Mouse (Mus musculus): ENCODE results near the gene Dpp6. TPM values are rescaled to one million over a fixed set of nuclear protein-coding genes. Genes with fewer than 3 reads are reported as not detected.

Dpp6 gene
- polyA plus RNA-seq, 1 experiment from 2014 or later, result 51.6 TPM

- no peak overlapping the region for H3K4me2 ChIP-seq
- no peaks in the 10 kb centered on the region for H3K9me3 ChIP-seq
- no peaks in the 10 kb centered on the region for H3K27me3 ChIP-seq
- WGBS, result 25% methylated on average over 1 of the region's 1 CpGs
- H3K4me1 ChIP-seq (replicated peaks), result peaks cover 8% of the 10 kb centered on the region; the same call in 1 of the 2 replicates
- H3K9ac ChIP-seq, result no peak overlapping the region
- ATAC-seq (ENCODE audit: low read depth), result peak; percentile 88
- no peak overlapping the region for H3K4me3 ChIP-seq
- H3K36me3 ChIP-seq, result no peaks in the 10 kb centered on the region
- H3K27ac ChIP-seq (replicated peaks), result no peak overlapping the region
Measured at GRCm38 (mm10) chr5:26979348-26979747, 162.3 kb downstream of the Dpp6 start.

GRCm38 (mm10) chr5:26979755-26980154 lies 162.8 kb downstream of the Dpp6 start:
- Histone ChIP-seq H3K4me1 (replicated peaks) (peaks cover 10% of the 10 kb centered on the region; the same call in 1 of the 2 replicates), H3K27ac (replicated peaks) (no peak overlapping the region), H3K9ac (no peak overlapping the region), H3K36me3 (no peaks in the 10 kb centered on the region), H3K4me3 (no peak overlapping the region), H3K4me2 (no peak overlapping the region), H3K9me3 (no peaks in the 10 kb centered on the region), H3K27me3 (no peaks in the 10 kb centered on the region)
- ATAC-seq (ENCODE audit: low read depth), result peak; percentile 69
- 72% methylated on average over 3 of the region's 3 CpGs for WGBS

GRCm38 (mm10) chr5:26985114-26985513 lies 168.1 kb downstream of the Dpp6 start:
- no peaks in the 10 kb centered on the region for H3K27me3 ChIP-seq
- H3K4me2 ChIP-seq, result no peak overlapping the region
- no peak overlapping the region for H3K9ac ChIP-seq
- 35% methylated on average over 1 of the region's 1 CpGs for WGBS
- 0 out of 2 replicates have a peak, but pooled peaks cover 7% of the 10 kb centered on the region for H3K4me1 ChIP-seq (replicated peaks)
- no peak overlapping the region for H3K4me3 ChIP-seq
- ATAC-seq (ENCODE audit: low read depth), result no peak
- H3K9me3 ChIP-seq, result no peaks in the 10 kb centered on the region
- H3K36me3 ChIP-seq, result no peaks in the 10 kb centered on the region
- H3K27ac ChIP-seq (replicated peaks), result no peak overlapping the region

- no peak overlapping the region for H3K27ac ChIP-seq (replicated peaks)
- peak; percentile 73 for ATAC-seq (ENCODE audit: low read depth)
- peaks cover 14% of the 10 kb centered on the region for H3K4me1 ChIP-seq (replicated peaks)
- WGBS, result 11% methylated on average over 2 of the region's 2 CpGs
- H3K4me3 ChIP-seq, result no peak overlapping the region
- H3K4me2 ChIP-seq, result no peak overlapping the region
- no peaks in the 10 kb centered on the region for H3K36me3 ChIP-seq
- H3K9me3 ChIP-seq, result no peaks in the 10 kb centered on the region
- H3K27me3 ChIP-seq, result no peaks in the 10 kb centered on the region
- no peak overlapping the region for H3K9ac ChIP-seq
Measured at GRCm38 (mm10) chr5:26991587-26991986, 174.6 kb downstream of the Dpp6 start.

- no peak overlapping the region for H3K27ac ChIP-seq (replicated peaks)
- ATAC-seq (ENCODE audit: low read depth), result no peak
- 96% methylated on average over 7 of the region's 7 CpGs for WGBS
Measured at GRCm38 (mm10) chr5:27003537-27003936, 186.5 kb downstream of the Dpp6 start.

GRCm38 (mm10) chr5:27009157-27009556 lies 192.2 kb downstream of the Dpp6 start:
- H3K9ac ChIP-seq, result no peak overlapping the region
- ATAC-seq (ENCODE audit: low read depth), result no peak
- 0 out of 2 replicates have a peak, but pooled peaks cover 8% of the 10 kb centered on the region for H3K4me1 ChIP-seq (replicated peaks)
- no peak overlapping the region for H3K4me3 ChIP-seq
- H3K4me2 ChIP-seq, result no peak overlapping the region
- H3K27me3 ChIP-seq, result no peaks in the 10 kb centered on the region
- no peak overlapping the region for H3K27ac ChIP-seq (replicated peaks)
- no peaks in the 10 kb centered on the region for H3K36me3 ChIP-seq
- H3K9me3 ChIP-seq, result no peaks in the 10 kb centered on the region

More at GRCm38 (mm10) chr5:27003537-27003936, 186.5 kb downstream of the Dpp6 start:
- Histone ChIP-seq H3K27me3 (no peaks in the 10 kb centered on the region), H3K9ac (no peak overlapping the region), H3K9me3 (no peaks in the 10 kb centered on the region), H3K4me3 (no peak overlapping the region), H3K4me1 (replicated peaks) (no peaks in the 10 kb centered on the region), H3K4me2 (no peak overlapping the region), H3K36me3 (no peaks in the 10 kb centered on the region)

GRCm38 (mm10) chr5:27010582-27010981 lies 193.6 kb downstream of the Dpp6 start:
- no peaks in the 10 kb centered on the region for H3K36me3 ChIP-seq
- no peak overlapping the region for H3K9ac ChIP-seq

GRCm38 (mm10) chr5:27018314-27018956 lies 201.4 kb downstream of the Dpp6 start:
- Histone ChIP-seq H3K9me3 (no peaks in the 10 kb centered on the region), H3K4me2 (no peak overlapping the region), H3K9ac (no peak overlapping the region), H3K27me3 (no peaks in the 10 kb centered on the region), H3K36me3 (no peaks in the 10 kb centered on the region), H3K27ac (replicated peaks) (no peak overlapping the region), H3K4me3 (no peak overlapping the region), H3K4me1 (replicated peaks) (no peaks in the 10 kb centered on the region)
- peak; percentile 82; the same call in 1 of the 2 replicates for ATAC-seq (ENCODE audit: low read depth)
- 50% methylated on average over 3 of the region's 3 CpGs for WGBS

More at GRCm38 (mm10) chr5:27010582-27010981, 193.6 kb downstream of the Dpp6 start:
- Histone ChIP-seq H3K9me3 (no peaks in the 10 kb centered on the region), H3K27ac (replicated peaks) (no peak overlapping the region), H3K4me3 (no peak overlapping the region), H3K4me2 (no peak overlapping the region), H3K27me3 (no peaks in the 10 kb centered on the region), H3K4me1 (replicated peaks) (0 out of 2 replicates have a peak, but pooled peaks cover 8% of the 10 kb centered on the region)
- WGBS, result 89% methylated on average over 5 of the region's 5 CpGs
- ATAC-seq (ENCODE audit: low read depth), result no peak

GRCm38 (mm10) chr5:27028611-27029010 lies 211.6 kb downstream of the Dpp6 start:
- no peak overlapping the region for H3K27ac ChIP-seq (replicated peaks)
- no peaks in the 10 kb centered on the region for H3K4me1 ChIP-seq (replicated peaks)
- no peak for ATAC-seq (ENCODE audit: low read depth)
- no peak overlapping the region for H3K4me3 ChIP-seq
- H3K36me3 ChIP-seq, result no peaks in the 10 kb centered on the region
- no peaks in the 10 kb centered on the region for H3K9me3 ChIP-seq
- no peak overlapping the region for H3K9ac ChIP-seq
- H3K4me2 ChIP-seq, result no peak overlapping the region
- H3K27me3 ChIP-seq, result no peaks in the 10 kb centered on the region; the same call in 1 of the 2 replicates
- 51% methylated on average over 1 of the region's 1 CpGs for WGBS

GRCm38 (mm10) chr5:27029784-27030183 lies 212.8 kb downstream of the Dpp6 start:
- no peaks in the 10 kb centered on the region for H3K4me1 ChIP-seq (replicated peaks)
- H3K9ac ChIP-seq, result no peak overlapping the region
- no peaks in the 10 kb centered on the region for H3K36me3 ChIP-seq
- no peak overlapping the region for H3K4me3 ChIP-seq
- no peak for ATAC-seq (ENCODE audit: low read depth)
- H3K9me3 ChIP-seq, result no peaks in the 10 kb centered on the region
- H3K4me2 ChIP-seq, result no peak overlapping the region
- H3K27me3 ChIP-seq, result no peaks in the 10 kb centered on the region; the same call in 1 of the 2 replicates
- WGBS, result 15% methylated on average over 5 of the region's 5 CpGs
- no peak overlapping the region for H3K27ac ChIP-seq (replicated peaks)

GRCm38 (mm10) chr5:27034858-27035257 lies 217.9 kb downstream of the Dpp6 start:
- Histone ChIP-seq H3K27me3 (no peaks in the 10 kb centered on the region), H3K9me3 (no peaks in the 10 kb centered on the region), H3K36me3 (no peaks in the 10 kb centered on the region), H3K4me3 (no peak overlapping the region), H3K9ac (no peak overlapping the region), H3K4me1 (replicated peaks) (no peaks in the 10 kb centered on the region), H3K4me2 (no peak overlapping the region), H3K27ac (replicated peaks) (no peak overlapping the region)
- ATAC-seq (ENCODE audit: low read depth), result no peak
- WGBS, result 72% methylated on average over 4 of the region's 4 CpGs

- Histone ChIP-seq H3K27ac (replicated peaks) (no peak overlapping the region), H3K4me2 (no peak overlapping the region), H3K9ac (no peak overlapping the region), H3K9me3 (no peaks in the 10 kb centered on the region), H3K27me3 (no peaks in the 10 kb centered on the region), H3K4me1 (replicated peaks) (no peaks in the 10 kb centered on the region), H3K36me3 (no peaks in the 10 kb centered on the region), H3K4me3 (no peak overlapping the region)
- ATAC-seq (ENCODE audit: low read depth), result no peak
- 56% methylated on average over 1 of the region's 1 CpGs for WGBS
Measured at GRCm38 (mm10) chr5:27035291-27035690, 218.3 kb downstream of the Dpp6 start.

GRCm38 (mm10) chr5:27035891-27036290 lies 218.9 kb downstream of the Dpp6 start:
- Histone ChIP-seq H3K4me2 (no peak overlapping the region), H3K9me3 (no peaks in the 10 kb centered on the region), H3K4me1 (replicated peaks) (no peaks in the 10 kb centered on the region), H3K9ac (no peak overlapping the region), H3K36me3 (no peaks in the 10 kb centered on the region), H3K27me3 (no peaks in the 10 kb centered on the region), H3K4me3 (no peak overlapping the region), H3K27ac (replicated peaks) (no peak overlapping the region)
- WGBS, result 28% methylated on average over 2 of the region's 2 CpGs
- ATAC-seq (ENCODE audit: low read depth), result no peak
